Mouse (Mus musculus): ENCODE results near the gene Nckap5l.
"Not testable (repeated sequence)": the region's sequence is repeated elsewhere in the genome, so short reads cannot be mapped to it uniquely, and the experiment has no call there.

Gene Nckap5l

DNA sequence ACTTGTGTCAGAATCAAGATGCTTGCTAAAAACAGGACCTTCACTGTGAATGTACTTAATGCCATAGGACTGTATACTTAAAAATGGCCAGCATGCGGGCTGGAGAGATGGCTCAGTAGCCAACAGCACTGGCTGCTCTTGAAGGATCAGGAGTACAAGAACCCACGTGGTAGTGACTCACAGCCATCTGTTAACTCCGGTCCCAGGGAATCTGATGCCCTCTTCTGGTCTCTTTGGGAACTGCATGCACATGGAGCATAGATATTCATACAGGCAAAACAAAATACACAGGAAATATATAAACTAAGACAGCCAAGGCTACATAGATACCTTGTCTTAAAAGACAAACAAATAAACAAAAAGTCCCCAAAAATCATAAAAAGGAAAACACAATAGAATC, 11.5 kb upstream of the Nckap5l start:
- DNase-seq (ENCODE audit: low spot score), result peak; percentile 78

DNA sequence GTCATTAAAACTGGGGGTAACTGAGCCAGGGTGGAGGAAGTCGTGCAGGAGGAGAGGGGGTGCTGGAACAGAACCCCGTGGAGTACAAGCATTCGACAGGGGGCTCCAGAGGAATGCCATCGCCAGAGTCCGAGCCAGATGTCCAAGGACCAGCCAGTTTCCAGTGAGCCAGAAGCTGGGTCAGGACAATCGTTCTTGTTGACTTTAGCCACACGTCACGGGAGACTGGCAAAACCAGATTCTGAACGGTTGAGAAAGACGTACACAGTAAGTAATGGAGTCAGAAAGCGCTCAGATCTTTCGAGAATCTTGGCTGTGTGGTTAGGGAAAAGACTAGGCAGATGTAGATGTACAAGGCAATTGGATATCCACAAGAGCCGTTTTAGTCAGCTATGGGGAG, 5.6 kb upstream of the Nckap5l start:
- no peak for DNase-seq (ENCODE audit: low spot score)

DNA sequence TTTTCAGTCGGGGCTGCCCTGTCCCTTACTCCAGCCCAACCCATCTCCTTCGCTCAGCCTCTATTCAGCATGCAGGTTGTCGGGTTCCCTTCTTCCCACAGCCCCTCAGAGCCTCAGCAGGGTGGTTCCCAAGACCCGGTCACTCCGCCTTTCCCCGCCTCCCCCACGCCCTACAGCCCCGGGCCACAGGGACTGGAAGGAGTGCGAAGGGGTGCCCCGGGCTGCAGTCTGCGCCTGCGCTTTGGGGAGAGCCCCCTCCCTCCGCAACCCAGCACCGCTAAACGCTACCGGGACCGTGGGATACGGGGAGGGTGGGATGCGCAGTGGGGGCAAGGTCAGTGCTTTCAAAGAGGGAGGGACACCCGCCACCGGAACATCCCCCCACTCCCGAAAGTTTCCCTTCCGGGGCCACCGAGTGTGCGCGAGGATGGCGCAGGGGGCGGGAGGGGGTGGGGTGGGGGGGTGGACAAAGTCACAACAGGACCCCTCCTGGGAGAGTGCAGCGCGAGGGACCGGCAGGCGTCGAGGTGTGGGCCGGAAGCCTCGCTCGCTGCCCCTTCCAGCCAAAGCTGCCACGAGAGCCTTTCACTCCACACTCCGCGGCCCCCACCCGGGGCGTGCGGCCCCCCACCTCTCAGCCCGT, 464 bp downstream of the Nckap5l start:
- DNase-seq (ENCODE audit: low spot score), result no peak

DNA sequence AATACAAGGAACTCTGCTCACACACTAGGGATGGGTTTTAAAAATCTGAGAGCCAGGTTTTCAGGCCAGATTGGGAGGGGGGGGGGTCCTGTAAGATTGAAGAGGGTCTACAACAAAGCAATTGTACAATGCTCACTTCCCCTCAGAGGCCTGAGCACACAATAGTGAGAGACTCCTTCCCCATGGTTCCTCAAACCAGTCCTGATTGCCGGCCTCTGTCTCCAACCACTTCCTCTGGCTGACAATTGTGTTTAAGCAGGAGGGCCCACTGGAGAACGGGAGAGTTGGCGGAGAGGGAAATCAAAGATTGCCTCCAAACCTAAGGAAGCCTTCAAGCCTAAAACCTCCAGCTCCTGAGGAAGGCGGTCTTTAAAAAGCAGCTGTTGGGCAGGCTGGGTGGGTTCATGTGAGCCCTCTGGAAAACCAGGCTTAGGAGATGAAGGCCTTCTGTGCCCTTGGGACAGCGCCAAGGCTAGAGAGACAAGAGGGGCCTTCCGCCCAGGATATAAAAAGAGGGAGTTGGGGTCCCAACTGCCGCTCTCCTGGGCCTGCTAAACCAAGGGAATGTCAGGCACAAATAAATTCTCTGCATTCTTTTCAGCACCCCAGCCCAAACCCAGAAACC, 1.1 kb downstream of the Nckap5l start:
- no peak for DNase-seq (ENCODE audit: low spot score)

DNA sequence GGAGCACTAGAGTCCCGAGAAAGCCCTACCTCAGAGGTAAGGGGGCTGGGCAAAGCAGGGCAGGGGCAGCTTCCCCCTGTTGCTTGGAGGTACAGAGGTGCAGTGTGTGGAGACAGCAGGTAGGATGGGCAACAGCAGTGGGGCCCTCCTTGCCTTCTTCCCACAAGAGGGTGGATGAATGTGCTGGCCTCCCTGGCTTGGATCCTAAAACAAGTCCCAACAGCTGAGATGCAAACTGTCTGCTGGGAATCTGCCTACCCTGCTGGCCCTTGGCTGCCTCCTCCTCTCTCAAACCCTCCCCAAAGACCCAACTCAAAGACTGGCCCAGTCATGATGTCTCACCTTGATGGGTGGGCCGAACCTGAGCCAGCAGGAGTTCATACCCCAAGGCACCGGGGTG, 2.1 kb downstream of the Nckap5l start:
- DNase-seq (ENCODE audit: low spot score), result no peak

DNA sequence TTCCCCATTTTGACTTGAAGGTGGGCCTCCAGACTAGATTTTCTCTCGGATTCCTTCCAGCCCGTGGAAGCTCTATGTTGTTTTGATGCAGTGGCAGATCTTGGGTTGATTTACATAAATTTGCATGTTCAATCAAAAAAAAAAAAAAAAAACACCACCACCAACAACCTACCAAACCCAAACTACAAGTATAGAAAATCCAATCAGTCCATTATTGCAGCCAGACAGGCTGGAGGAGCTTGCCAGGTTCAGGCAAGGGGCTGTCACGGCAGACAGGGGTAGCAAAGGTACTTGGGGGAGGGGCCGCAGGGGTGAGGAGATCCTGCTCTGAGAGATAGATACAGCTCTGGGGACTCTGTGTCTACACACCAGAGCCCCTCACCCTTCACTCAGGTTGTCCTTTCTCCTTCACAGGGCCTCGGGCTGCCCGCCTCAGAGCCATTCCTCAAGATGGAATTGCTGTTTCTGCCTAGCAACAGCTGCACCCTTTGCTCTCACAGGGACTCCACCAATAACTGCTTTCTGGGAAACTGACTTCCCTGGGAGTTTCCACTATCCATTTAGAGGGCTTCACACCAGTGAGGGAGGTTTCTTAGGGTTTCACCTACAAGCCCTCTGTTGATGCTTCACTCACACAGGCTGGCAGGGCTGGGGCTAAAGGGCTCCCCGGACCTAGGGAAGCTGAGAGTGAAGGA, 2.8 kb downstream of the Nckap5l start:
- DNase-seq (ENCODE audit: low spot score), result no peak

DNA sequence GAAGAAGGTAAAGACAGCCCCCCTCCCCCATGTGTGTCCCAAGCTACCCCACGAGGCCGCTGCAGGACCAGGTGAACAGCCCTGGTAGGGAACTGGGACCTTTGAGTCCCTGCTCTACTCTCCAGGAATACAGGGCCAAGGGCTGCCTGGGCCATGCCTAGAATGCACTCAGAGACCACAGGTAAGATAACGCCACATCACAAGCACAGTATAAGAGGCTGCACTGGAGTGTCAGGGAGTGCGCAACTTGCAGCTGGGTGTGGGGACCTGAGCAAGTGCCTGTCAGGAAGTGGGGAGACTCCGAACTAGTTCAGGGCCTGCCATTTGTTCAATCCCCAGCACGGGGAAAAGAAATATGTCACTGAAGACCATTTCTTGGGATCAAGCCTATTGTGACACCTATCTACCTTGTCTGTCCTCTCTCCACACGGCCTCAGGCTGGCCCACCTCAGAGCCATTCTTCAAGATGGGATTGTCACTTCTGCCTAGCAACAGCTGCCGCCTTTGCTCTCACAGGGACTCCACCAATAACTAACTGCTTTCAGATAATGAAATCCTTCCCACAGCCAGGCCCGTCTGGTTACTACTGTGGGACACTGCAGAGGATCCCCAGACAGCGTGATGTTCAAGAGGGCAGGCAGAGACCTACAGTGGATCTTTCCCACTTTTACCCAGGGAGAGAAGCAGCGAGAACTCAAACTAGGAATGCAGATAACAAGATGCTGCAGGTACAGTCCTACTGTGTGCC, 4.2 kb downstream of the Nckap5l start:
- DNase-seq (ENCODE audit: low spot score), result no peak

DNA sequence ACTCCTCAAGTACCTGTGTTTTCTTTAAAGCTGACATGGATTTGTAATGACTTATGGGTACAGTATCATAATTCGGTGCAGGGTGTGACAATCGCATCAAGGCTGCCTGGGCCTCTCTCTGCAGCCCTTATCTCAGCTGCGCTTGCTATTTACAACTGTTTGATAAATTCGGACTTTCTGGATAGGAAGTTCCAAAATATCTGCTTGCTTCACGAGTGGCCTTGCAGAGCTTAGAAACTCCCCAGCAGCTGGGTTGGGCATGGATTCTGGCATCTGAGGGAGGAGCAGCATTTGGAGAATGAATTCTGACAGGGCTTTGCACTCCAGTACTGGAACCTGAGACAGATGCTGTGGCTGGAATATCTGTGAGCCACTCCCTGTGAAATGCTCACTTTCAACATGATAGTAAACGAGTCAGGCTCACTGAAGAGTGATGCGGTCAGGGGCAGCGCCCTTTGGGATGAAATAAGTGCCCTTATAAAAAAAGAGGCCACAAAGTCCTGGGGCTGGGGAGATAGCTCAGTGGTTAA, 7.7 kb downstream of the Nckap5l start:
- DNase-seq (ENCODE audit: low spot score), result no peak

DNA sequence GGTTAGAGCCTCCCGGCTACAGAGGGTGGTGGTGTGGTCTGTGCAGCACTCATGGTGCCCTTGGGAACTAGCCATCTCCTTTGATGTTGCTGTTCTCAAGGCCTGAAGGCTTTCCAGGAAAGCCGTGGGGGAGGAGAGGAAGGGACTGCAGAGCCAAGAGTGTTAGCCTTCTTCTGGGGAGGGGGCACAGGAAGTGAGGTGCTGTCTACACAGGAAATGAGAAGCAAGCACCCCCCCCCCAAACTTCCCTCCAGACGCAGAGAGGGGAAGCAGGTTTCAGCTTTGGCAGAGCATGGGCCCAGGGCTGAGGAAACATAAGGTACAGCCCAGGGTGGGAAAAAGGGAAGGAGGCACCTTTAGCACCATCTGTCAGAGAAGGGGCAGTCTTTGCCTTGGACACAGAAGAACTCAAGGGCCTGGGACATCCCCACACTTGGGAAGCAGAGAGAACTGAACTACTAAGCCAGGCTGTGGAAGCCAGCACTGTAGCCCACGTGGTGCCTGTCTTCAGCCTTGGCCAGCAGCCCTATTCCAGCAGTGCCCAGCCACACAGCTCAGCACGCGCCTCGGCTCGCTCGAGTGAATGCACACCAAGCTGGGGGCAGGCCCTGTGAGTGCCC, 8.3 kb downstream of the Nckap5l start:
- DNase-seq (ENCODE audit: low spot score), result no peak

DNA sequence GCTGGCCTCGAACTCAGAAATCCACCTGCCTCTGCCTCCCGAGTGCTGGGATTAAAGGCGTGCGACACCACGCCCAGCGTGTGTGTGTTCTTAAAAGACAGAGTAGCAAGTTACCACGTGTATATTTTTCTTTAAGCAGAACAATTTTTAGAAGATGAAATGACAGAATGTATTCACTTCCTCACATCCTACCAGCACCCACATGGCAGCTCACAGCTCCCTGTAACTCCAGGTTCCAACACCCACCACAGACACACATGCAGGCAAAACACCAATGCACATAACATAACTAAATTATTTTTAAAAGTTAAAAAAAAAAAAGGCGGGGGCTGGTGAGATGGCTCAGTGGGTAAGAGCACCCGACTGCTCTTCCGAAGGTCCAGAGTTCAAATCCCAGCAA, 11.4 kb downstream of the Nckap5l start:
- not testable (repeated sequence) for DNase-seq (ENCODE audit: low spot score)

DNA sequence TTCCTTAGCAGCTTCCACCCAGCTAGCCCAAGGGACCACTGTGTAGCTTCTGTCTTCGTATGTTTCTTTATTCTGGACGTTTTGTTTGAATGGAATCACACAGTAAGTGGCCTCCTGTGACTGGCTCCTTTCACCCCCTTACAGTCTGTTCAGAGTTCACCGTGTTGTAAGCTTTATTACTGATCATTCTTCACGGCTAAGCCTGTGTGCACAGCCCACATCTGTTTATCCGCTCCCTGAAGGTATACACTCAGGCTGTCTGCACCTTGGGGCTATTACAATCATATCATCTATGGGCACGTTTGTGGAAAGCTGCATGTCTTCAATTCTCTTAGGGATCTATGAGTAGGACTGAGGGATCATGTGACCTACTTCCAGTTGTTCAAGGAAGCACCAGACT, 12.0 kb downstream of the Nckap5l start:
- DNase-seq (ENCODE audit: low spot score), result no peak

DNA sequence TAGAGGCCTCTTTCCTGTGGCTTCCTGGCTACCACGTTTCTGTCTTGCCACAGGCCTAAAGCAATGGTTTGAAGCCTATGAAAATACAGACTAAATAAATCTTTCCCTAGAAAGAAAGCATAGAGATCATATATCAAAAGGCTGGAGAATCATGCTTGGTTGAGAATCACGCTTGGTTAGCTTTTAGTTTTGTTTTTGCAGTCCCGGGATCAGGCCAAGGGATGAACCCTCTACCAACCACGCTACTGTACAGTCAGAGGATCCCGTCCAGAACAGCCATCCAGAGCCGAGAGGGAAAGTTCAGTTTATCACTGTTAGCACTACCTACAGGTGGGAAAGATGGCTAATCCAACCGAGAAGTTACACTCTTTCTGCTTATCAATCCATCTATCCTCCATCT, 15.2 kb downstream of the Nckap5l start:
- no peak for DNase-seq (ENCODE audit: low spot score)

DNA sequence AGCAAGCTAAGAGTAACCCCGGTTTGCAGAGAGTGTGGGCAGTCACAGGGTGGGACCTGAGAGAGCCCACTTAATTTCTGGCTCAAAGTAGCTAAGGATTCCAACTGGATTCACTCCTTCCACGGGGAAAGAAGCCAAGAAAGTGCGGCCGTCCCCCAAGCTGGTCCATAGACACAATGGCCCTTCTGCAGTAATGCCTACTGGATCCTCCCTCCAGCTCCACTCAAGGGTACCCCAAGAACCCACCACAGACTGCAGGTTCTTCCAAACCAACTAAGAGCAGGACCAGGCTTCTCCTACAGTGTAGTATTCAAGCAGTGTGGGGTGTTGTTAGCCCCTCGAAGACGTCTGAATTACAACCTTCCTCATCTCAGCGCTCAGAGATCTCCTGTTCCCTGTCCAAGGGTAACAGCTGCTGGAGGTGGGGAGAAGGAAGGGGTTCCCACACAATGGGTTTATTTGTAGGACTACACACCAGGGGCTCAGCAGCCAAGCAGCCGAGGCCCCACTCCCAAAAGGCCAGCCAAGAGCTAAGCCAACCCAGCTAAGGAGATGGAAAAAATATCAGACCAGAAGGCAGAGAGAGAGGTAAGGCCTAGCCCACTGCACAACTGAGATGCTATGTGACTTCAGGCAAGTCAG, 16.6 kb downstream of the Nckap5l start:
- DNase-seq (ENCODE audit: low spot score), result no peak

DNA sequence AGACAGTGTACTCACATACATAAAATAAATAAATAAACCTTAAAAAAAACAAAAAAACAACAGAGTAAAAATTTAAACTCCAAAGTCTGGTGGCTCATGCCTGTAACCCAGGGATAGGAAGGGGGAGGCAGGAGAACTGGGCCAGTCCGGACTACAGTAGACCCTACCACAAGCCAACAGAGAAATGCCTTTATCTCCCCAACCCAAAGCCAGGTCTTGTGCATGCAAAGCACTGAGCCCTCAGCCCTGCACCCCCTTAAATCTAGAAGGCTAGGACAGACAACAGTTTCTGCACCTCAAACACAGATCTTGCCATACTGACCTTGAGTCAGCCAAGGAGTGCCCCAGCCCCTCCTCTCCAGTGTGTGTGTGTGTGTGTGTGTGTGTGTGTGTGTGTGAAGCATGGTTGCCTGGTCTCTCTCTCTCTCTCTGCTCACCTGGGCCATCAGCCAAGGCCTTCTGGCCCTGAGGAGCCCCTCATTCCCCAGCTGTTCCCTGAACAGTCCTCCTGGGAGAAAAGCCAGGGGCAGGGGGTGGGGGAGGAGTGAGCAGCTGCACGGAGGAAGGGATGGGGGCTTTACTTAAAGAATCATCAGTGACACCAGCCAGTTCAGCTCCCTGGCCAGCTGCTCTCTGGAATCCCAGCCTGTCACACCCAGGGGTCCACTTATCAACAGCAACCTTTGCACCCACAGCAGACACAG, 17.3 kb downstream of the Nckap5l start:
- DNase-seq (ENCODE audit: low spot score), result no peak

DNA sequence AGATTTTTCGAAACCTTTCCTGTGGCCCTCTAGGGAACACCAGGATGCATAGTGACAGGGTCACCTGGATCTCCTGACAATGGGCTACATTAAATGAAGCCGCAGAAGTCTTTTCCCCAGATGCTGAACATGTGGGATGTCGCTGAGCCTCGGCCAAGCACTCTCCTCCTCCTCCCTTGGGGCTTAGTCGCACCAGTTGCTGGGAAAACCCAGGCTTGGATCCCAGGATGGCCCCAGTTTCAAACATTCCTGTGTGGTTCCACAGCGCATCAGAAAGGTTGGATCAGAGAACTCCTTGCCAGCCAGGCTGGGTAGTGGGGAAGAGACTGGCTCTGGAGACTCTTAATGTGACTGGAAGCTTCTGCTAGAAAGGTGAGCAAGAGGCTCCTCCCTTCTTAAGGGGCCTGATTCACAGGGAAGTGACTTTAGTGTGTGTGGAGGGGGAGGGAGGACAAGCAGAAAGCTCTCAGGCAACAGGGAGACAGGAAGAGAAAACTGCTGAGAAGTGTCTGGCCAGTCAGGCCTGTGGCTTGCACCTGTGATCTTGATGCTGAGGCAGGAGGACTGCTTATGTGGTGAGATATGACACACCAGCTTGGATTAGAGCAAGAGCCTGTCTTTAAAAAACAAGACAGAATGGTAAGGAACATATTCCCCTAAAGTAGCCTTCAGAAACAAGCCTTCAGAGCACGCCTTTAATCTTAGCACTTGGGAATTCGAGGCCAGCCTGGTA, 18.4 kb downstream of the Nckap5l start:
- no peak for DNase-seq (ENCODE audit: low spot score)

DNA sequence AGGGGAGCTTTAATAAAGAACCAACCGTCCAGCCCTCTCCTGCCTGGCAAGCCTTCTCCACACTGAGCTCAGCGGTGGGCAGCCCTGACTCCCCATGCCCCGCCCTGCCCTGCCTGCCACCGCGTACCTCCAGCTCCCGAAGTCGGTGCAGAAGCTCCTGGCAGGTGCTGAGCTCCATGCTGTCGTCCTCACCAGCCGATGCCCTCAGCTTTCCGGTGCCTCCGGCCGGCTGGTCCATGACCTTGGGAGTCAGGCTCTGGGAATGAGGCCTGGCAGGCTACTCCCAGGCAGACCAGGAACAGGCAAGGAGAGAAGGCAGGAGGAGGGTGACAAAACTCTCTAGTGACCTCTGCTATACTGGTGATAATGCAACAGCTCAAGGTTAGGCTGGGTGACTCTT, 23.6 kb downstream of the Nckap5l start:
- DNase-seq (ENCODE audit: low spot score), result no peak

DNA sequence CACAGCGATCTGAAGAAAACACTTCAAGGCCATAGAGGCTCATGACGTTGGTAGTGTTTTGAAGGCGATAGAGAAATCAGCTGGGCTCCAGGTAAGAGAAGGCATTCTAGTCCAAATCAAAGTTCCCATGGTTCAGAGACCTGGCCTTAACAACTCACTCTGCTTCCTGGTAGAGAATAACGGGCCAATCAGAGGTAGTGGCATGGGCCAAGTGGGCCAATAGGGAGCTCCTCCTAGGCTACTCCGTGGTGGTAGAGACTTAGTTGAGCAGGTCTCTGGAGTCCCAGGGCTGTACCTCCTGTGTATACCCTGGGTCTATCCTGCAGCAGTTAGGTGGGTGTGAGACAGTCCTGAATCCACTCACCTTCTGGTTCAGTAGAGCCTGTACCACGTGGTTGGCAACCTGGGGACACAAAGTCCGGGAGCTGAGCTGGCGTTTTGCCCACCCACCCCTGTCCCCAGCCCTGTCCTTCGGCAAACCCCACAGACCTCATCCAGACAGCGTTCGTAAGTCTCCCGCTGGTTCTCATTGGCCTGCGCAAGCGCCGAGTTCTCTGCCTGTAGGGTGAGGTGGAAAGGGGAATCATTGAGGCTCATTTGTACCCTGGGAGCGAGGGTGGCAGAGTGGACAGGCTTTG, 24.3 kb downstream of the Nckap5l start:
- no peak for DNase-seq (ENCODE audit: low spot score)

DNA sequence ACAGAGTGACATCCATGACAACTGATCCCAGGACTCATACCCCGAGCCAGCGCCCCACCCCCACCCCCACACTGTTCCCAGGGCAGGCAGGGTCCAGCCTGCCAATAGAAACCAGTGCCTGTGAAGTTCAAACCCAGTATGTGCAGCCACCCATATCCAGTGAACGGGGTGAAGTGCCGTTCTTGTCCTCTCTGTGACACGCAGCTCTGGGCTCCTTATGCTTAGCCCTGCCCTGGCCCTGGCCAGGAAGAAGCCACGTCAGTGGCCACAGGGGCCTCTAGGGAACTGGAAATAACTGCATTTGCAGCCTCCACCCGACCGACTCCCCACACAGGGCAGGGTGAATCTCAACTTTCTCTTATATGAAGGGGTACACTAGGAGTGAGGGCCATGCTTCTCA, 25.6 kb downstream of the Nckap5l start:
- no peak for DNase-seq (ENCODE audit: low spot score)

DNA sequence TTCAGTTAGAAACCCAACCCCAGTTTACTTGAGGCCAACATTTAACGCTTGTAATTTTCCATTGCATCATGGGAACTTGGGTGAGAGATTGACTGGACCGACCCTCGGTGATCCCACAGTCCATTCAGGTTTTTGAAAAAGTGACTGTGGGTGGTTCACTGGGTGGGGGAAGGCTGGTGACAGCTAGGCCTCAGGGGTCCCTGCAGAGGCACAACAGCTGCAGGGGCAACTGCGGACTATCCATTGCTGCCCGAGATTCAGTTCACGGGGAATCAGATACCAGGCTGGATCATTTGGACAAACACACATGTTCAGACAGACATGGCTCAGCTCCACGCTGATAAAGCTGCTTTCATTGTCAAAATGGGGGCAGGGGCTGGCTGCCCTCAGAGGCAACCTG, 26.0 kb downstream of the Nckap5l start:
- no peak for DNase-seq (ENCODE audit: low spot score)

DNA sequence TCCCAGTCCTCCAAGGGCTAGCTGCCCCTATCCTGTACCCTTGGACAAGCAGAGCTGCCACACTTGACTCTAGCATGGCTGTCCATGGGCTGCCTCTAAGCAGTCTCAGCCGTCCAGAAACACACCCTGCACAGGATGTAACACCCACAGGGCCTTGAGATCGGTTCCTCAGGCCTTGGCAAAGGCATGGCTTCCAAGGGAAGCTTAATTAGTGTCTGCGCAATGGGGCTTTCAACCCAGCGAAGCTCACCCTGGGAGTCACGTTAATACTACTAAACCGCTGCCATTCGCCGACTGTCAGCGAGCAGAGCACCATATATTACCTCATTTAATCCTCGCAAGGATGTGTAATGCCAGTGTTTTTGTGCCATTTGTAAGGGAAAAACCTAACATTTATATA, 26.5 kb downstream of the Nckap5l start:
- no peak for DNase-seq (ENCODE audit: low spot score)
